Mouse (Mus musculus) c-Kit-positive CD71-positive TER-119-positive erythroid progenitor cells, embryonic 14.5 days (primary cell): ENCODE results near the gene Arl6ip1.

Source experiments
- DNase-seq: peaks from one replicate; pipeline ENCODE4 v3.0.0-alpha.2; 2013; ENCODE audit warnings: low spot score

The Arl6ip1 gene

DNA sequence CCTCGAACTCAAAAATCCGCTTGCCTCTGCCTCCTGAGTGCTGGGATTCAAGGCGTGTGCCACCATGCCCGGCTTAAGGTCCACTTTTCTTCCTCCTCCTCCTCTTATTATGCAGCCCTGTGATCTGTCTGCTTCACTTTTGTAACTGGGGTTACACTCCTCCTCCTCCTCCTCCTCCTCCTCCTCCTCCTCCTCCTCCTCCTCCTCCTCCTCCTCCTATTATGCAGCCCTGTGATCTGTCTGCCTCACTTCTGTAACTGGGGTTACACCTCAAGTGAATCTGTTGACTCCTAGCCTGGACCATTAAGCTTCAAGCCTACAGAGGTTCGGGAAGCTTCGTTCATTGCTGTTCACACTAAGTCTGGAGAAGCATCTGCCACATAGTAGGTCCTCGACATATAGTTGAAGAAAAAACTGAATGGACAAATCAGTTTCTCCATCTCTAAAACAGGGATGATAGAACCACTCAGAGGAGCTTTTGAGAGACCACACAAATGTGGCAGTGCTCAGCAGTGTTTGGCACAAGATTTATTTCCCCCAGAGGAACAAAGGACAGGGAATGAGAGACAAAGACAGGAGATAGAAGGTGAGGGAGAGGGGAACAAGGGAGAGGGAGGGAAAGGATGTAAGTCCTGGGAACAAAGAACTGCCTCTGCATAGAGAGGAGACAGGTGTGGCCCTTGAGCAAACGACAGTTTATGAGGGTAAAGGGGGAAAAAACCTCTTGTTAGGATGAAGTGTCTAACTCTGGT is 12.5 kb downstream of the Arl6ip1 start:
- DNase-seq: no peak

DNA sequence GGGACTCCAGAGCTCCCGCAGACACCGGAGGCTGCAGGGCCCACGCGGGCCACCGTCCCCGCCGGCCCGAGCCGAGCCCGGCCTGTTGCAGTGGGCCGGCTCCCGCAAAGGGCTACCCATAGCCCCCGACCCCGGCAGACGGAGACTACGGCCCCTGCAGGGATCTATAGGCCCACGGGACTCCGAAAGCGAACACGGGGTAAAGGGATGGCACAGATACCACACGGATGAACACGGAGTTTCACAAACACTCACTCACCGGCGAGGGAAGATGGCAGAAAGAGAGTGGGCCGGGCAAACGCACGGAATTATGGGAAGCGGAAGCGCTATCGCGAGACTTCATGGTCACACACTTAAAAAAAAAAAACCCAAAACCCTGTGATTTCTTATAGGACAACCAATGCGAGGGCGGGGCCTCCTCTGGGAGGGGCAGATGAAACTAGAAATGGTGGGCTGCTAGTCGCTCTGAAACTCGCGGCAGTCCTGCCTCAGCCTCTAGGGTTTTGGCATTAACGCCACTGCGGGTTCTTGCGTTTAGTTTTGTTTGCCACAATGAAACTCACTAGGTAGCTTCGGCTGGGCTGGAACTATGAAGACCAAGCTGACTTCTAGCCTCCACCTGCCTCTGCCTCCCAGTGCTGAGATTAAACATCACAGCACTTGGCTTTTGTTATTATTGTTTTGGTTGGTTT is 13.4 kb downstream of the Arl6ip1 start, which contains the start of gene Rps15a:
TSS of gene Rps15a (minus strand) at position 312 of the 692 bp plus-strand sequence.
- peak; percentile 97 for DNase-seq

DNA sequence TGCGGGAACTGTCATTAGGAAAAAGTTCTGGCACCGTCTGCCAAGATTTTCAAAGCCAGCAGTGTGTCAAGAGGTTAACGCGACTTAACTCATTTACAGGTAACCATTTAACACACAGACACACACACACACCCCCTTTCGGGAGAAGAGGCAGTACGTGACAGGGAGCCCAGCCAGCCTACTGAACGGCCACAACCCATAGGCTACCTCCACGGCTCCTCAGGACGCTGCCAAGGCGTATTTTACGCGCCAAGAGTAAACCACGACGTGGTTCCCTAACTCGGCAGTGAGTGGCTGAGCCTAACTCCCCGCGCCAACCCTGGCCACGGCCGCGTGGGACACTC is 14.0 kb downstream of the Arl6ip1 start:
- DNase-seq: no peak

DNA sequence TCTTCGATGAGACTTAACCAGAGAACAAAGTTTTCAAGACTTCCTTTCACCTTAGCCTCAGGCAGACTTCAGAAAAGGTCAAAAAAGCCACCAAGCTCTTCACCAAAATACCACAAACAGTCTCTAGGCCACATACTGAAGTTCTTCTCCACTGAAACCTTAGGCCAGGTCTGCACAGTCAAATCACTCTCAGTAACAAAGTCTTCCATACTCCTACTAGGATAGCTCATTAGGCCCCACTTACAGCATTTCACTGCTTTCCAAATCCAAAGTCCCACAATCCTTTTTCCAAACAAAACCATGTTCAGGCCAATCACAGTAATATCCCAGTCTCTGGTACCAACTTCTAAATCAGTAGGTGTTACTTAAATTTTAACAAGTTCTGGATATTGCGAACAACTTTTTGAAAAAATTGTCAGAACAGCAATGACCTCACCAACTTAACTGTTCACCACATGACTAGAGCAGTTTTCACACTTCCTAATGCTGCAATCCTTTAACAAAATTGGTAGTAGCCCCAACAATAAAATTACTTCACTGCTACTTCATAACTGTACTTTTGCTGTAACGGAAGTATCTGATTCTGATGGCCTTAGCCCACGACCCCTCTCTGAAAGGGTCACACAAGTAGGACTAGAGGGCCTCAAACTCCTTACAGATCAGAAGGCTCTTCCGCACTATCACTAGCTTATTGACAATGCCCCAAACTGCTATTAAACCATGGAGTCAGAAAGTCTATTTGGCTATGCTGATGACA is 15.7 kb downstream of the Arl6ip1 start:
- DNase-seq: no peak

DNA sequence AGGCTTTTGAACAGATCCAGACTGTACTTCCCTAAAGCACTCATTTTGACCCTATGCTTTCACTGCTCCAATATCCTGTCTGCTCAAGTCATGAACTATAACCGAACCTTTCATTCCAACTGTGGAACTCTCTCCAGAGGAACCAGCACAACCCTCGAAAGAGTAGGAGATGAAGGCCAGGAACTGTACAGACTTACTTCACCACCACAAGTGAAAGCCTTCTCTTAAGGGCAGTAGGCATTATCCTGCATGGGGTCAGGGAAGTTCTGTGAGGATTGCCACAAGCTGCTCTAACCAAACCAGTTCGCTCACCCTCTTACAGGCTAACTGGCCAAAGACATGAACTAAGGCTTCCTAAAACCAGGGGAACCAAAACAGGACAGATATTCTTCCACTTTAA is 18.3 kb downstream of the Arl6ip1 start:
- DNase-seq: no peak

DNA sequence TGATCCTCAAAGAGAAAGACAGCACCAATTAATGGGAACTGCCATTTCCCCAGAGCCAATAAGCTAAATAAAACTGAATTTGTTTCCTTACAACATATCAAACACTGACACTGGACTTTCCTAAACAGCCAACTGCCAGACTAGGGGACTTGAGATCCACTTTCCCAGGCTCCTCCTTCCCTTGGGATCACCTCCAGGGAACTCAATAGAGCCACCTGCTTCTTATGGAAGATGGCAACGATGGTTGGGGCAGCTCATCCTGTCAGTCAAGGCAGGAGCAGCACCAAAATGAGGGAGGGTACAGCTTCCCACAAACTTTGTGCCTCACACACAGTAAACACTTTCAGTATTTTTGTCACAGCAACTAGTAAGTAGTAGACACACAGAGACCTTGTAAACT is 21.8 kb downstream of the Arl6ip1 start:
- no peak for DNase-seq

DNA sequence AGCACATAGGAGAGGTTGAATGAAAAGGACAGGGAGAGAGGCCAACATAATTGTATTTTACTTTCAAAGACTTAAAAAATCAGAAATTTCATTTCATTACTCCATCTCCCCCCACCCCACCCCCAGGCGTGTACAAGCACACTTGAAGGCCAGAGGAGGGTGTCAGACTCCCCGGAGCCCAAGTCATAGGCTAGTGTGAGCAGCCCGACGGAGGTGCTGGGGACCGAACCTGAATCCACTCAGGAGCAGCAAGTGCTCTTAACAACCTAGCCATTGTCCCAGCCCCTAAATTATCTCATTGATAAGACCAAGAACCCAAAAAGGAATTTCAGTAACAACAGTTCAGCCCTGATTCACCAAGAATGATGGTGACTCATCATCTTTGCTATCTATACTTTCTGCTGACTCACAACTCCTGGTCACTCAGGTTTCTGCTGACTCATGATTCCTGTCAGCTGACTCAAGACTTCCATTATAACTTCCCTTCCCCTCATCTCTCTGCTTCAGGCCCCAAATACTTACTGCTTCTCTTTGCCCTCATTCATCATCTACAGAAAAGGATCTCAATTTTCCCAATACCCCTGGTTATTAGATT is 24.9 kb downstream of the Arl6ip1 start:
- DNase-seq: peak; percentile 87

DNA sequence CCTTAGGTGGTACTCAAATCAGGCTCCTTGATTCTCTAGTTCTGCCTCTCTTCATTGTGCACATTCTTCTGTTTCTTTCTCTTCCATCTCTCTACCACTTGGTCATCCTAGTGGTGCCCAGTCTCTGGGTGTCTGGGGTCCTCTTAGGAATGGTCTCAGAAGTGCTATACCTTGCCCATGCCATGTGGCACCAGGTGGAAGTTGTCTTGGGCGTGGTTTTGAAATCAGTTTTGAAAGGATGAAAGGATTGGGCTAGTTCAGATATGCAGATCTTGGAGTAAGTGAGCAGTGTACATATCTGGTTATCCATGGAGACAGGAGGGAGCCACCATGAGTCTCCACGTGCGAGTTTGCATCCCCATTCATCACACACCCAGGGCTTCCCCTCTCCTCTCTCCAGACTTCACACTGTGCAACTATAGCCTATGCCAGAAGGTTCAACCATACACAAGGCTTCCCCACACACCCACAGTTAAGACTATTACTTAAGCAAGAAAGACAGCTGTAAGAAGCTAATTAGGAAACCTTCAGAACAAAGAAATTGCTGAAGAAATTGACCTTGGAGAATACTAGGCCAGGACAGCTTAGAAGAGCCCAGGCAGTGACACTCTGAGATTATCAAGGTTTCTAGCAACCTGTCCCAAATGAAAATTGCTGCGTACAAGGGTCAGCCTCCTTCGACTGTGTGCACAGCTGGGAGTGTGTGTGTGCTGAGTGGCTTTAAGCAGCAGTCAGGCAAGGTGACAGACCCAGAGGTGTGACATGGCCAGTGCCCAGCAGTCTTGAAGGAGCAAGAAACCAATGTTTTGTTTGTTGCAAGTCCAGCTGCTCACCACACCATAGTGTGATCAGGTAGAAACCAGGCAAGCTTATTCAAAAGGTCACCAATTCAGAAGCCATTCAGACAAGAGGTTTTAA is 25.7 kb downstream of the Arl6ip1 start:
- no peak for DNase-seq

DNA sequence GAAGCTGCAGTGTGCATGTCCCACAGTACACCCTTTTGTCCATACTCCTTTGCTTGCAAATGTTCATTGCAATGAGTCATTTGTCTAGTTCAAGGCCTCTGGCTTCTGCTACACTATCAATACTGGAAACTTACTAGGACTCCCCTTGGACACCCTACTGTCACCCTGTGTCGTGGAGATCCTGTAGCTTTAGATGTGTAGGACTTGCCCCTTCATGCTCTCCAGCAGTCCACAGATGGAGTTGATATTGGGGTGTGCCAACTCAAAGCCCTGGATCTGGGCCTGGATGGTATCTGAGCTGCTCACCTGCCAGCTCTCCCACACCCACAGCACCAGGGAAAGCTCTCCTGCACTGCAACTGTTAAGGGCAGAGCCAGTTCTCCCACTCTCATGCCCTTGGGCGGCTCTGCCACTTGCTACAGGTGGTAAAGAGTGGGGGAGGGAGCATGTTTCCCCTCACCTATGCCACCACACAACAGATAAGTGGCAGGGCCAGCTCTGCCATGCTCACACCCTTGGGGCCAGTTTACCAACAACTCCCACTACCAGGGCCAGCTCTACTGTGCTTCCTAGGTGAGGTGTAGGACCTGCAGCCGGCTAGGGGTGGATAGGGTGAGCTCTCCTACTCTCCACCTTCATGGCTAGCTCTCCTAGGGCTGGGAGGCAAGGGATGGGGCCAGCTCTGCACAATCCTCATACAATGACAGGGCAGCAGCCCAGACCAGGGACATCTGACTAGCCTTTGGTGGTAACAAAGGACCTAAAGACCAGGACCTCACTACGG is 26.6 kb downstream of the Arl6ip1 start:
- no peak for DNase-seq

DNA sequence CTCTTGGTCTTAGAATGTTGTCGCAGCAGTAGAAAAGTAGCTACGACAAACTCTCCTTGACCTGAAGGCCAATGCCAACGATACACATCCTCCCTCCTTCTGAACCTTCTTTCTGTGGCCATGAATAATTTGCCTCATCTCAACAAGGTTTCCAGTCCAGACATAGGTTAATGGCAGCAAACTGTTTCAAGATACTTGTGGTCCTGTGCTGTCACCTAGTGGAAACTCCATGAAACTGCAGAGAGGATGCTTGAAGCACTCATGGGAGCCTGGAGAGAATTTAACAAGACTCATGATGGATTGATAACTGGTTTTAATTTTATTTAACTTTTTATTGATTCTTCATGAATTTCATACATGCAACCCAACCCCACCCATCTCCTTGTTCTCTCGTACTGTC is 27.2 kb downstream of the Arl6ip1 start:
- peak; percentile 68 for DNase-seq

DNA sequence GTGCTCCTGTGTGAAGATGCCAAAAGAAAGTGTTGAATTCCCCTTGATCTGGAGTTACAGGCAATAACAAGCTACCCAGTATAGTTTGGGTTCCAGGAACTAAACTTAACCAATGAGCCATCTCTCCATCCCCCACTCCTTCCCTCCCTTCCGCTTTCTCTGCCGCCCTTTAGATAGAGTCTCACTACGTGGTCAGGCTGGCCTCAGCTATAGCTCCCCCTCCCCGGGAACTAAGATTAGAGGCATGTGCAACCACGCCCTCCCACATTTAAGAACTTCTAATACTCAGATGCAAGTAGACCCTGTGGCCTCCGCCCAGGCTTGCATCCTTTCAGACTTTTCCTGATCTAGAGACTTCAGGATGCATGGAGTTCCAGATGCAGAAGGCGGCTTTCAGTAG is 31.8 kb downstream of the Arl6ip1 start:
- DNase-seq: no peak

DNA sequence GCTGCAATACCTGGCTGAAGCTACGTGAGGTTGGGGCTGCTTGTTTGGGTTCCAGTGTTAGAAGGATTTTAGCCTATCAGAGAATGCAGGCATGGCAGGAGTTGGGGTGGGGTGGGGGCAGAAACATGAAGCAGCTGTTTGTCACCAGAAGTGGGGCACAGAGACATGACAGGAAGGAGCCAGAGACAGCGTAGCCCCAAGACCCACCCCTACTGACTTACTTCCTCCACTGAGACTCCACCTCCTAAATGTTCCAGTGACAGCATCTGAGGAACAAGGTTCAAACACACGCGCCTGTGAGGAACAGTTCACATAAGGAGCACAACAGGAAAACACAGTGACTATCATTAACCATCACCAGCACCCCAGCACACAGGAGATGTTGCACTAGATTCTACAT is 49.5 kb downstream of the Arl6ip1 start:
- DNase-seq: no peak

DNA sequence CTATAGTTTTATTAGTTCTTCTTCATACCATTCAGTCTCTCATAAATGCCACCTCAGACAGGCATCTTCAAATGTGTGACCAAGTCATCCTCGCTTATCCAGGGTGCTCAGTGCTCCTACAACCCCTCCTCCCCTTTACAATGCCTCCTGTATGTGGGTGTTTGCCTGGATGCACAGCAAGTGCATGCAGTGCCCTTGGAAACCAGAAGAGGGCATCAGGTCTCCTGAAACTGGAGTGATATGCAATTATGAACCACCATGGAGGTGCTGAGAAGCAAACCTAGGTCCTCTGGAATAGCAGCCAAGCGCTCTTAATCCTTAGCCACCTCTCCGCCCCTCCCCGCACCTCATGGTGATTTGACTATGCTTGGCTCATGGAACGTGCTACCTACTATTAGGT is 50.4 kb downstream of the Arl6ip1 start:
- no peak for DNase-seq
